Mouse (Mus musculus) layer of hippocampus, adult 9-11 months (tissue): ENCODE results near the gene Gm45021.
A peak's percentile ranks its signal among the peaks of the same experiment; 100 is the strongest.

Experiments used
- DNase-seq: peaks from one replicate; pipeline ENCODE4 v3.0.0; 2022

The Gm45021 gene

DNA sequence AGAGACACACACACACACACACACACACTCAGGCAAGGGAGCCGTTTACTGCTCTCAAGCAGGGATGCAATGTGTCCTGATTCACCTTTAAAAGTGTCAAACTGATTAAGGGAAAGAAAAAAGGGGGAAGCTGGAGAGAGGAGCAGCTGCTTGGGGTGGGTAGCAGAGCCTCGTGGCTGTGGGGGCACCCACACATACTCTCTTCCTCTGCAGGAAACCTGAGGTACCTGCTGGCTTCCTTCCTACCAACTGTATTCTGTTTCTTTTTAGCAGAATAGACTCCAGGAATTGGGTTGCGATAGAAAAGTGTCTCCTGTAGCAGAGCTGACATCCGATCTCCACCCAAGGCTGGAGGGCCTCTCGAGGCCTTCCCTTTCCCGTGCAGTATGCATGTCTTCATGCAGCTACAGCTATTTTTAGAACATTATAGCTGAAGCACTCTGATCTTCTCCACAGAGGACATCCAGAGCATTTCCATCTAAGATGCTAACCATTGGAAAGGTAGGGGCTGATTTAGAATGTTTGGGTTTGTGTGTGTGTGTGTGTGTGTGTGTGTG lies at the start of gene Gm45021:
Gene Gm45021, plus strand, starts transcription at position 417 of the 557 bp plus-strand sequence.
- DNase-seq: no peak

DNA sequence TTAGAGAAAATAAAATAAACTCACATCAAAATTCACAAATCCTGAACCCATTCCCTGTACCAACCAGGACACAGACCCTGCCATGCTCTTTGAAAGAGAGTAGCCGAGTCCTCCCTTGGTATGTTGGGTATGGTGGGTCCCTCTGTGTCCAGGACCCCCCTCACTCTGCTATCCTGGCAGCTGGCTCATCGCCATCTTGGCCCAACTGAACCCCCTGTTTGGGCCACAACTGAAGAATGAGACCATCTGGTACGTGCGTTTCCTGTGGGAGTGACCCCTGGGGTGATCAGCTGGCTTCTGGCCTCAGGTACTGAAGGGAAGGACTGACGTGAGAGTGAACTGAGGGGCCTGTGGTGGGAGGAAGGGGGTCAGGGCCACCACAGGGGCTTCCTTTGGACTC lies 49.5 kb upstream of the Gm45021 start:
- no peak for DNase-seq

DNA sequence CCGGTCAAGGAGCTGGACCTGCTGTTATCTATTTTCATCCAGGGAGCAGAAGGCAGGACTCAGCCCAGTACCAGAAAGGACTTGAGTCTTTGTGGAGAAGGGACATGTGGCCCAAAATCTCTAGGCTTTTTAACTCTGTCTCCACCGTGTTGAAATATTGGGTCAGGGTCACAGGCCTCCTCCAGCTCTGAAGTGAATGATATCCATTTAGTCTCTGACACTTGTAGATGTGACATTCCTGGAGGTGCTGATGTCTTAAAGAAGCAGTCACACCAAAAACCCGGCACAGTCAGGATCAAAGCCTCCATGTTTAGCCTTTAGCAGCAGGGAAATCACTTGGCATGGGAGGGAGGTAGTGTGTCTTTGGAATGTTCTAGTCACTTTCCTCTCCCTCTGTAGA lies 48.7 kb upstream of the Gm45021 start:
- no peak for DNase-seq

GRCm38 (mm10) chr6:48541560-48542450 lies 47.6 kb upstream of the Gm45021 start:
- no peak for DNase-seq

GRCm38 (mm10) chr6:48542631-48543030 lies 46.8 kb upstream of the Gm45021 start:
- no peak for DNase-seq

- no peak for DNase-seq
Observed at GRCm38 (mm10) chr6:48545251-48545650, 44.2 kb upstream of the Gm45021 start.

- DNase-seq: no peak
Observed at GRCm38 (mm10) chr6:48546271-48546670, 43.1 kb upstream of the Gm45021 start.

GRCm38 (mm10) chr6:48546858-48547257 lies 42.6 kb upstream of the Gm45021 start:
- no peak for DNase-seq

DNA sequence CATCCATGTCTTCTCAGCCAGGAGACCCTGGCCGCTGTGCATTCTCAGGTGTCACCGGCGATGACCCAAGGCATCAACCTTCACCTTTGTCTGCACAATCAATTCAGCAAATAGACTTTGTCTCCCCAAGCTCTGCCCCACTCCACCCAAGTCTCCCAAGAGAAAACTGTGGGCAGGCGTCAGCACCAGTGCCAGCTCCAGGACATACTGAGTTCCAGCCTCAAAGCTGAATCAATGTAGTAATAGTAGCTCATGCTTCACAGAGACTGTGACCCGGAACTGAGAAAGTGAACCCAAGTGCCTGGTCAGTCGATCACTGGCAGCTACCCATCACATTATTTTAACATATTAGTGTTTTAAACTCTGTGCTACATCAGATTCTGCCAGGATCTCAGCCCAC lies 41.1 kb upstream of the Gm45021 start:
- no peak for DNase-seq

DNA sequence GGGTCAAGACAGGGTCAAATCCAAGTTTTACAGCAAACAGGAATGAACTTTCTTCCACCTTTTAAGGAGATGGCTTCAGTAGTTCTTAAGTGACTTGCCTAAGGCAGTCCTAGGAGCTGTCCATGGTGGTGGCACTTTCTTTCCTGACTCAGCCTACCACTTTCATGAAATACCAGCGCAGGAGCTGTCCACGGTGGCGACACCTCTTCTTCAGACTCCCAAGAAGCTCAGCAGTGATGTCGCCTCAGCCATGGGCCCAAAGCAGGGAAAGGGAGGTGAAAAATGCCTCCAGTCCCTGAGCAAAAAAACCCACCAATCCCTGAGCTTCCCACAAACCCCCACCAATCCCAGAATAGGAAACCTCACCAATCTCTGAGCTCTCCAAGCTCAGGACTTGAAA lies 36.5 kb upstream of the Gm45021 start:
- DNase-seq: no peak

DNA sequence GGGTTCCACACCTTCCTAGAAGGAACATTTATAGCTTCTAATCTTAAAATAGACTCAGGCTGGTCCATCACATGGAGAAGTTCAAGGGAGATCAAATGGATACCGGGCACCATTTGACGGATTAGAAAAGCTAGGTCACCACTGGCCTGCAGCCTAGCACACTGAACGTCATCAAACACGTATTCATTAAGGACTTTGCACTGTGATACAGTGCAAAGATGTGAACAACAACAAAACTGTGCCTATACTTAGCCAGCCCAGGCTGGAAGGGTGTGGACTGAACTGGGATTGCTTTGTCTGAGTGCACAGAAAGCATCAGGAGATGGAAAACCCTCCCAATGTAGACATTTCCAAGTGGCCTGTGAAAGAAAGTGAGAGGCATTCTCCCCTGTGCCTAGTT lies 35.6 kb upstream of the Gm45021 start:
- DNase-seq: no peak

GRCm38 (mm10) chr6:48554280-48555103 lies 34.9 kb upstream of the Gm45021 start, which contains the start of gene Lrrc61:
TSS of gene Lrrc61 (plus strand) at chr6:48554796.
- DNase-seq: peak; percentile 97

DNA sequence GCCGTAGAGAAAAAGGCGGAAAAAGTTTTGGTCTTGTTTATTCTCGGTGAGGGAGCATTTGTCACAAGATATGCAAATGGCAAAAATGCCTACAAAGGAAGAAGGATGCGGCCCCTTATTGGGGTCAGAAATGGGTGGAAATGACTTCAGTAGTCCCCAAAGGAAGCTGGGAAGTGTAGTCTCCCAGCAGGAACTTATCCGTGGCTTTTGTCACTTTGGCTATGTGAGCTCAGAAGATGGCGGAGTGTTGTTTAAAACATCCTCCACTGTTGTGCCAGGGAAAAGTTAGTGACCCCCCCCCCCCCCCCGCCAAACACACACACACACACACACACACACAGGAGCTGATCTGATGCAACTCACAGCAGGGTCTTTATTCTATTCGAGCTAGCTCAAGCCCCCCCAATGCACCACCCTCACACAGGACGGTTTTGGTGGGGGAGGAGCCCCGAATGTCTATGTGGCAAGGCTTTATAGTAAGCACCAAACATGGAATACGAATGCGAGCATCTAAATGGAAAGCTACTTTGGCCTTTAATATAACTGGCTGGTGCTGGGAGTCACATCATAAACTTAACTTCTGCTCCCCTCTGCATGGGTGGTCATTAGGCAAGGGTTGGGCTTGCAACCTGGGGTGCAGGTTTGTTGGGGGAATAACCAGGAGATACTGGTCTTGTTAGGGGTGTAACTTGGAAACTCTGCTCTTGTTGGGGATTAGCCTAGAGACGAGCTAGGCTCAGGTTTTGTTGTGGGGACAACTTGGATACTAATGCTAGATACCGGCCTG lies 34.1 kb upstream of the Gm45021 start:
- peak; percentile 88 for DNase-seq

GRCm38 (mm10) chr6:48555956-48556355 lies 33.5 kb upstream of the Gm45021 start:
- no peak for DNase-seq

DNA sequence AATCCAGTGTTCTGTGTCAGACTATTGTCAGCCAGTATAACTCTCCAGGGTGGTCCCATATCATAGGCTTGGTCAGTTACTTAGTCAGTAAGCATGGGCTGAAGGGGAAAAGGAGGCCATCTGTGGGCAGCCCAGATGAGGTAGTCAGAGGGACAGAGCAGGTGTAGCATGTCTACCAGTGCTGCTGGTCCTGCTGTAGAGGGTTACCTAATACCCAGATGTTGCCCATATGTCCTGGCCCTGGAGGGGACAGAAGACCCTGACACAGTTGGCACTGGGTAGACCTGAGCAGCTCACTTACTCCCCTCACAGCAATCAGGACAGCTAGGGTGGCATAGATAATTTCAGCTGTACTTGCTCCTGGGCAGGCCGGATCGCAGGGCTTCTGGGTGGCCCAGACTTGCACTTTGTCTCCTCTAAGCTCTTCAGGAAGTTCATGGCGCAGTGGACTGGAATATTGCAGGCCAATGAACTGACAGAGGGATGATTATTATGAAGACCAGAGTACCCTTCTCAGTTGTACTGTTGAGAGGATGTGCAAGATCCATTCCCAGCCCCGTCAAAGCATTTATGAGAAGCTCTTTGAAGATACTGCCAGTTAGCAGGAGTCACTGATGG lies 23.6 kb upstream of the Gm45021 start:
- DNase-seq: no peak

DNA sequence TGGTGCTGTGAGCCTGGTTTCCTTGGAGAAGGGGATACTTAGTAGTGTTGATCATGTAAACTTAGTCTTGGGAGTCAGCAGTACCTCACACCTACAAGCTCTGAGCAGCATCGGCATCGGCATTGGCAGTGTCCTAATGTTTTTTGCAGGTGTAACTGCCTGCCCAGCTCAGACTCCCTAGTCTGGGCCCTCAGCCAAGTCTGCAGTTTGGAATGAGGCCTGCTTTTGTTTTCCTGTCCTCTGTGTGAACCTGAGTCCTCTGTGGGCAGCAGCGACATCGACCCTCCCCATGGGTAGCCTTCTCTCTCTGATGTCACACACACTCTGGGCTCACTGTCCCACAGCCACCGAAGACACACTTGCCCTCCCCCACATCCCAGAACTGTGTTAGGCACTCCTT lies 23.1 kb upstream of the Gm45021 start:
- DNase-seq: no peak

GRCm38 (mm10) chr6:48568036-48568984 lies 21.1 kb upstream of the Gm45021 start:
- DNase-seq: no peak

DNA sequence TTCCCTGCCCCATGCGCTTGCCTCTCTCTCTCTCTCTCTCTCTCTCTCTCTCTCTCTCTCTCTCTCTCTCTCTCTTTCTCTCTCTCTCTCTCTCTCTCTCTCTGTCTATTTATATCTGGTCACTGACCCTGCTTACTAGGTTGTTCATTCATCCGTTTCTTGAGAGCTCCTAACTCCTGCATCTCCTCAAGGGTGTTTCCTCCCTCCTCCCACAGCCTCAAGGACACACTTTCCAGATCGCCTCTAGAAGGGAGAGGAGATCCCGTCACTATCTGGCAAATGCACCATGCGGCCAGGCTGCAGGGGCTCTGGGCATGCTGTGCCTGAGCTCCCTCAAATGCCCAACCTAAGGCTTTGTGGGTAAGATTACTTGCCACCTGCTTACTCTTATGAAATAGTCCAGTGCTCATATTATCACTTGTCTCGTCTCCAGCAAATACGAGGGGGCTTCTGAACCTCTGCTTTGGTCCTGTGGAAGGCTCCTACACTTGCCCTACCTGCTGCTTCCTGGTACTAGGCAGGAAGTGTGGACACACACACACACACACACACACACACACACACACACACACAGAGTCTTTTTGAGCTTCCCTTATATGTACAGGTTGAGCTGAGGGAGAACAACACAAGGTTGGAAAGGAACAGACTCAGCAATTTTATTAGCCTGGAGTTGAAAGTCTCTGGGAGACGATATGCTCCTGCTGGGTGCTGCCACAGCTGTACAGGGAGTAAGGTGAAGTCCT lies 20.2 kb upstream of the Gm45021 start:
- DNase-seq: no peak

DNA sequence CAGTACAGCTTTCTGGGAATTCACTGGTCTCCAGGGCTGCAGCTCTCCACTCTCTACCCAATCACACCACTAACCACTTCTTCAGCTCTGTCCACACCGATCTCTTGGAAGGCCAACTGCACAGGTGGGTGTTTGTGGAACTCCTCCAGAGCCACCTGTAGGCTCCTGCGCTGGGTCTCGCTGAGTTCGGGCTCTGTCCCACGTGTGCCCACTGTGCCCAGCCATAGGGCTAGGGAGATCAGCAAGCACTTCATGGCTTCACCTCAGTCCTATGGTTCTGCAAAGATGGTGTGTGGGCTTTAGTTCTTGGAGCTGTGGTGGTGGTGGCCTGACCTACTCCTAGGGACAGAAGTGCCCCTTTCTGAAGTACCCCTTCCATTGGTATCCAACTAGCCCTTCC lies 17.4 kb upstream of the Gm45021 start:
- DNase-seq: no peak

DNA sequence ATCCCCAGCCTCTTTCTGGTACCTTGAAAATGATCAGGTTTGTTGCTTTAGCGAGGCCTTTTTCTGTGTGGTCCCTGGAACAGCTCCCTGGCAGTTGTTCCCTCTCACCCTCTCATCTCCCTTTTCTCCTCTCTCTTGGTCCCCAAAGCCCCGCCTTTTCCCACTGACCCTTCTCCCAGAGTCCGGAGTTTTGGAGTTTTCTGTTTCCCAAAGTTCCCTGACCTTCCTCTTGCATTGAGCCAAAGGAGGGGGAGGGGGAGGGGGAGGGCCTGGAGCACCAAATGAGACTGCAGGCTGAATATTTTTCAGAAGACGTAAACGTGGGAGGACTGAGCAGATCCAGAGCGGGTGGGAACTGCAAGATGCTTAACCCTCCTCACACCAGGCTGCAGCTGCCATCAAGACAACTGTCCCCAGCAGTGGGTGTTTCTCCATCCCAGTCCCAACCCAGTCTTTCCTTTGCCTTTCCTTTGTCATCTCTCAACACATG lies 16.8 kb upstream of the Gm45021 start, which contains the start of gene Rarres2:
Gene Rarres2, minus strand, starts transcription at position 218 of the 490 bp plus-strand sequence.
- no peak for DNase-seq
